Mouse (Mus musculus): ENCODE data around the gene Kcnj14.

DNA sequence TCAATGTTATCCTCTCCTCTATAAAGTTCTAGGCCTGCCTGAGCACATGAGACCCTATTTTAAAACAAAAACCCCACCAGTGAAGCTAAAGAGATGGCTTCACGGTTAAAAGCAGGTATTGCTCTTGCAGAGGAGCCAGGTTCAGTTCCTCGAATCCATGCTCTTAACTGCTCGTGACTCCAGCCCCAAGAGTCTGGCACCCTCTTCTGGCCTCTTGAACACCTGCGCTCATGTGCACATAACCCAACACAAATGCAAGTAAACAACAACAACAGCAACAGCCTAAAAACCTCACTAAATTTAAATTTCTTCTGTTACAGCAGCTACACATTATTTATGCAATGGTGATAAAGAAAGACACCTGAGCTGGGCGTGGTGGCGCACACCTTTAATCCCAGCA is 57.1 kb downstream of the Kcnj14 start:
- TF ChIP-seq POLR2A (IDR thresholded peaks at IDR 0.05; ENCODE audit: low read depth, low read length) (no peak), JUND (conservative IDR thresholded peaks at IDR 0.05; ENCODE audit: low read depth, low read length) (no peak), USF1 (IDR thresholded peaks at IDR 0.05; ENCODE audit: low read depth, low read length) (no peak)
